Mouse (Mus musculus) spleen, adult 2 months (tissue): Measurements from ENCODE around the gene Fez2. TPM values are rescaled to one million over a fixed set of nuclear protein-coding genes. Genes with fewer than 3 reads are reported as not detected.

Source experiments
- DNase-seq, 2 experiments: peaks; one replicate each; pipeline versions ENCODE4 v3.0.0 to v3.0.0-alpha.2; 2012 to 2021; ENCODE audit warnings: low spot score in 2 of 2, low read depth in 1 of 2
- H3K27ac ChIP-seq: fragments of 200-500 bp; 2 replicates; pipeline ENCODE4 v1.5.1; 2012; ENCODE audit warnings: low read length, inconsistent platforms; ENCODE audit not compliant: insufficient read depth
- H3K27me3 ChIP-seq: fragments of 200-500 bp; 2 replicates; pipeline ENCODE4 v1.6.1; 2012; ENCODE audit warnings: mild to moderate bottlenecking, moderate library complexity, low read length, inconsistent platforms; ENCODE audit not compliant: control insufficient read depth, insufficient read depth
- H3K36me3 ChIP-seq: fragments of 200-500 bp; 2 replicates; pipeline ENCODE4 v1.6.1; 2012; ENCODE audit warnings: mild to moderate bottlenecking, low read length, inconsistent platforms; ENCODE audit not compliant: control insufficient read depth, insufficient read depth
- H3K4me1 ChIP-seq: fragments of 200-500 bp; 2 replicates; pipeline ENCODE4 v1.6.1; 2011; ENCODE audit warnings: inconsistent platforms; ENCODE audit not compliant: control insufficient read depth, insufficient read depth, insufficient read length
- H3K4me3 ChIP-seq: fragments of 200-500 bp; 2 replicates; pipeline ENCODE4 v1.5.1; 2011; ENCODE audit warnings: mild to moderate bottlenecking, inconsistent platforms; ENCODE audit not compliant: insufficient read depth, insufficient read length; ENCODE audit errors: extremely low read depth
- CTCF ChIP-seq: fragments of 200-500 bp; IDR thresholded peaks from 2 replicates; pipeline ENCODE4 v1.5.1; 2011; ENCODE audit warnings: mild to moderate bottlenecking, inconsistent platforms; ENCODE audit not compliant: insufficient read depth, insufficient read length, insufficient replicate concordance; ENCODE audit errors: extremely low read depth
- POLR2A ChIP-seq: fragments of 200-500 bp; IDR thresholded peaks from 2 replicates; pipeline ENCODE4 v1.6.1; 2011; ENCODE audit warnings: low read depth, low read length, inconsistent platforms
- WGBS: fragments of 180-500 bp; shearing (Covaris S2); methylation state at CpG from one replicate; pipeline ENCODE4 v1.1.7; 2018; 5-methylcytosine and 5-hydroxymethylcytosine counted together
- polyA plus RNA-seq: library from polyadenylated mRNA; depleted of rRNA; stranded (reverse); fragments of >200 nt; gene quantifications from 2 replicates; pipeline ENCODE4 v1.2.3, GENCODE M21; 2012

Fez2 gene
- polyA plus RNA-seq, 1 experiment, result 12.7 TPM

DNA sequence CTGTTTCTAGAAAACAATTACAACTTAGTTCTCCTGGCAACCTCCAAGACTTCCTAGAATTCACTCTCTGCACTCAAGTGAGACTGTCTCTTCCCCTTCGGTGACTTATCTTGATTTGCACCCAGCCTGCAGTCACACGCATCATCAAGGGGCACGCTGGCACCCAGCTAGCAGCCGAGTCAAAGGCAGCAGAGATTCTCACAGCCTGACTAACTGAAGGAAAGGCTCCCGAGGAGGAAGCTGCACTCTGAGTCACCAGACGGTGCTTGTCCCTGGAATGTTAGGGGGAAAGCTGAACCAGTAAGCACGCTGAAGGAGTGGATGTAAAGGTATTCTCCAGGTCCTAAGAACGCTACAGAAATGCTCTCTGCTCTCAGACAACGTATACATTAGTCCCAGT lies 30.3 kb downstream of the Fez2 start:
- Histone ChIP-seq H3K36me3 (peaks cover 12% of the 10 kb centered on the region), H3K4me1 (no peaks in the 10 kb centered on the region), H3K27me3 (no peaks in the 10 kb centered on the region), H3K4me3 (no peak overlapping the region), H3K27ac (no peak overlapping the region)
- TF ChIP-seq POLR2A (no peak), CTCF (no peak)
- no peak for DNase-seq
- WGBS, result 81% methylated on average over 9 of the region's 9 CpGs

DNA sequence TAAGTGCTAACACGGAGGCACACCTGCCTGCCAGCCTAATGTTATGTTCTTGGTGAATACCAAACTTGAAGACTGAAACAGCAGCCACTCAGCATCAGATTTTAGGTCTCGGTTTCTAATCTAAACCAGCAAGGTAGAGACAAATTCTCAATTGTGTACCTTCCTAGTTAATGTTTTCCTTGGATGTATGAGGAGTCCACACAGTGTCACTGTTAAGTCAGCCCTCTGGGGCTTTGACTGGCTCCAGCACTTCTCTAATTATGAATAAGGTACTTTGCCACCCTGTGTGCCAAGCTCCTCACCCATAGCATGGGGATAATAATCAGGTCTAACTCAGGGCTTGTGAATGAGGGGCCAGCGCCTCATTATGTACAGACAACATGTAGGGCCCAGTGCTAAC lies 35.6 kb downstream of the Fez2 start:
- H3K27ac ChIP-seq, result no peak overlapping the region
- no peak overlapping the region for H3K4me3 ChIP-seq
- peaks cover 21% of the 10 kb centered on the region for H3K36me3 ChIP-seq
- DNase-seq, result no peak
- no peaks in the 10 kb centered on the region for H3K4me1 ChIP-seq
- H3K27me3 ChIP-seq, result no peaks in the 10 kb centered on the region
- TF ChIP-seq POLR2A, result no peak
- WGBS, result 90% methylated on average over 3 of the region's 3 CpGs

DNA sequence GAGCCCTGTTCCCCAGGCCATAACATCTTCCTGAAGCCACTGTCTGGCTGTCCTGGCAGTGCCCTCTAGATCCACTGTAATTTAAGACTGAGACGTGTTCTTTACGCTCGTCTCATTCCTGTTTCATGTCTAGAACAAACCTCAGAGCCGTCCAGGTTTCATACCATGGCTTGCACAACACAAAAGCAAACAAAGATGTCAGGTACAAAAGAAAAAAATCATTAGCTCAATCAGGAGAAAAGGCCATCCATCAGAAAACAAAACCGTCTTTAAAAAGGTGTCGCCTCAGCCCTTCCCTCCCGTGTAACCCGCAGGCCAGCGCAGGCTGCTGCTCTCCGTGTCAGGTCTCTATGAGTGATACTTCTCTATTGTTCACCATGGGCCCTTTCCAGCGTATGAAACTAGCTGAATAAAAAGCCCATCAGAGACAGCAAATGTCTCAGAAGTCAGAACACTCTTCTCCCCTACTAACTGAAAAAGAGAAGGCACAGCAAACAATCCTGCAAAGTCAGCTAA lies 38.2 kb downstream of the Fez2 start:
- Histone ChIP-seq H3K36me3 (peaks cover 22% of the 10 kb centered on the region), H3K27me3 (no peaks in the 10 kb centered on the region), H3K27ac (no peak overlapping the region), H3K4me3 (no peak overlapping the region), H3K4me1 (no peaks in the 10 kb centered on the region)
- no peak for DNase-seq
- WGBS, result 93% methylated on average over 11 of the region's 11 CpGs
- TF ChIP-seq POLR2A, result no peak
- no peak for TF ChIP-seq CTCF

DNA sequence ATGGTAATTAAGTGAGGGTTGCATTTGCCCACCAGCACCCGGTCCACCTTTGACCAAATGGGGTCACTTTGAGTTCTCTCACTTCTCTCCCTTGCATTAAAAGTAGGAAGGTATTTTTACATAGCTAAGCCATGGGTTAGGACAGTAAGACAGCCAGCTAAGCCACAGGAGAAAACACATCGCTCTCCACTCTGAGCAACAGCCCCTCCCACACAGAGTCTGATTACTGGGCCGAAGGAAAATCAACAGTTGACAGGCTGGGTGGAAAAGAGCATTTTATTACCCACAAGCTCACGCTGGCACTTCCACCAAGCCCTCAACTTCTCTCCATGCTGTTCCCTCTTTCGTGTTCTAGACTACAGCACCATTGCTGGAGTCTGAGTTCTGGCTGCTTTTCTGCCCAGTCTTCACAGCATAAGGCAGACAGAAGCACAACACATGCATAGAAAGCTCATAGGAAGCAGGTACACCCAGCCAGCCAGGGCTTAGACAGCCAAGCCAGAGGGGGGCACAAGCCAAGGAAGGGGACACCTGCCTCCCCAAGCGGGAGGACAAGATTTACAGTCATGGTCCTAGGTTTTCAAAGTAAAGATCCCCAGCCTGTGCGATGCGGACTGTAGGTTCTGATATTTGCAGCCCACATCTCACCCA lies 38.7 kb downstream of the Fez2 start:
- Histone ChIP-seq H3K27ac (no peak overlapping the region), H3K36me3 (peaks cover 21% of the 10 kb centered on the region), H3K4me3 (no peak overlapping the region), H3K27me3 (no peaks in the 10 kb centered on the region), H3K4me1 (no peaks in the 10 kb centered on the region)
- 89% methylated on average over 8 of the region's 8 CpGs for WGBS
- TF ChIP-seq POLR2A, result no peak
- no peak for TF ChIP-seq CTCF
- no peak for DNase-seq

DNA sequence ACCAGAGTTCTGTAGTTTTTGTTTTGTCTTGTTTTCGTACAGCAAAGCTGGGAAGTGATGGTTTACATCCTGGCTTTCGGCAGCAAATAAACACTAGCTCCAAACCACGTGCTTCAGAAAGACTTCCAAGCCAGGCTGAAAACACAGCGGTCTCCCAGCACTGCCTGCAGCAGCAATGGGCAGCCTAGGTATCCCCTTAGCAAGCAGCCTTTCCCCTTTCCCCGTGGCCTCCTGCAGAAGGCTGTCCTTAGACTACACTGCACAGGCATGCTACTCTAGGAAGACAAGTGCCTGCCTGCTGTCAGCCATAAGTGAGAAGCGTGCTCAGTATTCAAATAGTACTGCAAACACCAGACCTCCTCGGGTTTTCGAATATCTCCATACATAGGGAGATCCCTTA lies 41.4 kb downstream of the Fez2 start:
- no peak overlapping the region for H3K27ac ChIP-seq
- no peak for DNase-seq
- 89% methylated on average over 8 of the region's 8 CpGs for WGBS
- H3K36me3 ChIP-seq, result peaks cover 13% of the 10 kb centered on the region
- no peaks in the 10 kb centered on the region for H3K4me1 ChIP-seq
- TF ChIP-seq CTCF (no peak), POLR2A (no peak)
- H3K27me3 ChIP-seq, result no peaks in the 10 kb centered on the region
- H3K4me3 ChIP-seq, result no peak overlapping the region

DNA sequence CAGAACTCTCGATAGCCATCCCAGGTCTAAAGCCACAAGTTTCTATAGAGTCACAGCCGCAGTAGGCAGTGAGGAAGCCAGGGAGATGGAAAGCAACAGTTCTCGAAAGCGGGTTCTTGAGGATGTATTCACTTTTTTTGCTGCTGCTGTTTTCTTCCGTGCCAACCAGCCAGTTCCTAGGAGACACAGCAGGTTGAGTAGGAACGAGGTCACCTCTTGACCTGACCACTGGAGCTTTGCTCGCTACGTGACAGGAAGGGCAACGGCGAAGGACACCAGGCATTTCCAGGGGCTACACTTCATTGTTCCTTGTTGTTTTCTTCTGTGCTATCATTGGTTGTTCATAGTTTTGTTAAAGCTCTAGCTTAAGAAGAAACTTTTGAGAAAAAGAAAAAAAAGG lies 43.2 kb downstream of the Fez2 start:
- no peak for TF ChIP-seq CTCF
- TF ChIP-seq POLR2A, result no peak
- Histone ChIP-seq H3K4me1 (no peaks in the 10 kb centered on the region), H3K27ac (no peak overlapping the region), H3K4me3 (no peak overlapping the region), H3K27me3 (no peaks in the 10 kb centered on the region), H3K36me3 (peaks cover 11% of the 10 kb centered on the region)
- WGBS, result 85% methylated on average over 10 of the region's 10 CpGs
- no peak for DNase-seq

DNA sequence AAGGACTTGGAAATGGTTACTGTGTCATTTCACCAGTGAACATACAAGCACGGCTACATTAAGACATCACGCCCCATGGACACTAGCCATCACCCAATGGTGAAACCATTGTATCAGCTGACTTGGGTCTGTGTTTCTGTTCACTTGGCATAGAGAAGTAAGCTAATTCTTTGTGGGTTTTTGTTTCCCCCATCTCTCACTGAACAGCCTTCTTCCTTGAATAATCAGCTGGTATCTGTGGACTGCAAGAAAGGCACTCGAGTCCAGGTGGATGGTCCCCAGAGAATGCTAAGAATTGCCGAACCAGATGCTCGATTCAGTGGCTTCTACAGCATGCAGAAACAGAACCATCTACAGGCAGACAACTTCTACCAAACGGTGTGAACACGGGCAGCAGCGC lies 44.1 kb downstream of the Fez2 start:
- no peaks in the 10 kb centered on the region for H3K27me3 ChIP-seq
- WGBS, result 67% methylated on average over 8 of the region's 8 CpGs
- H3K36me3 ChIP-seq, result peaks cover 9% of the 10 kb centered on the region
- H3K4me3 ChIP-seq, result no peak overlapping the region
- no peak overlapping the region; the same call in 1 of the 2 replicates for H3K27ac ChIP-seq
- H3K4me1 ChIP-seq, result no peaks in the 10 kb centered on the region
- TF ChIP-seq POLR2A (no peak), CTCF (no peak)
- DNase-seq, result no peak
